Mouse (Mus musculus) C2C12 (cell line): Measurements from ENCODE around the gene Mgat4b.

ENCODE experiments used
- CTCF ChIP-seq: IDR thresholded peaks from one replicate; pipeline ENCODE4 v1.5.1; 2011; ENCODE audit not compliant: control insufficient read depth, insufficient read depth, insufficient read length
- FOSL1 ChIP-seq: IDR thresholded peaks from one replicate; pipeline ENCODE4 v1.8.0; 2011; ENCODE audit warnings: mild to moderate bottlenecking, low read length; ENCODE audit not compliant: poor library complexity, insufficient read depth, severe bottlenecking
- MAX ChIP-seq: IDR thresholded peaks from one replicate; pipeline ENCODE4 v1.6.1; 2011; ENCODE audit warnings: mild to moderate bottlenecking, control low read depth
- MYOG ChIP-seq: IDR thresholded peaks from one replicate; pipeline ENCODE4 v1.6.1; 2011; ENCODE audit not compliant: control insufficient read depth, insufficient read length; ENCODE audit errors: extremely low read depth

GRCm38 (mm10) chr11:50210101-50210504, 587 bp upstream of the Mgat4b start:
- TF ChIP-seq CTCF (no peak), MAX (peak; percentile 72), MYOG (no peak), FOSL1 (no peak)
